ENCODE assay signal across 14 mouse cellular contexts in the genomic region with DNA sequence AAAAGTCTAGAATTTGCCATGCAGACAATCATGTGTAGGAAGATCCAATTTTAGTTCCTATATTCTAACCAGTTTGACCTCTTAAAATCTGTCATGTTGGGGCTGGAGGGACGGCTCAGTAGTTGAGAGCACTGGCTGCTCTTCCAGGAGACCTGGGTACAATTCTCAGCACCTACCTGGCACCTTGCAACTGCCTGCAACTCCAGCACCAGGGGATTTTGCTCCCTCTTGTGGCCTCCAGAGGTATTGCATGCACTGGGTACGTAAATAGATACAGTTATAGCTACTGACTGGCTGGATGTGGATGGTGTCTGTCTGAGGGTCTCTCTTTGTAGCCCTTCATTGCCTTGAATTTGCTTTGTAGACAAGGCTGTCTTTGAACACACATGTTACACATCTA. TPM values are rescaled to one million over a fixed set of nuclear protein-coding genes. Genes with fewer than 3 reads are reported as not detected.
DNase-seq lines count a peak whose midpoint lies in the region; ATAC-seq and TF ChIP-seq lines count a peak whose summit lies in the region.
"Had no signal": no experiment of that assay in that cellular context is flagged by ENCODE, and none has a peak within 500 bp of the region (broad histone marks: within the 10 kb centered on the region; RNA-seq: fewer than 3 reads in every experiment).

No protein-coding gene starts in this region.

- H3K27ac ChIP-seq in cerebellum, adult 2 months (ENCODE audit: insufficient read depth, low read length): no peak overlapping the region
- H3K27ac ChIP-seq: limb, embryonic 10.5 days; neural tube, embryonic 13.5 days had no signal

- no peaks in the 10 kb centered on the region for H3K27me3 ChIP-seq in cerebellum, adult 2 months (ENCODE audit: control insufficient read depth, insufficient read depth, low read length)
- no peaks in the 10 kb centered on the region for H3K27me3 ChIP-seq in G1E (ENCODE audit: insufficient read depth, low read length)
- H3K27me3 ChIP-seq: neural tube, embryonic 13.5 days had no signal

- peaks cover 56% of the 10 kb centered on the region for H3K9me3 ChIP-seq in G1E (replicated peaks)
- H3K9me3 ChIP-seq: limb, embryonic 10.5 days had no signal

- DNase-seq in cerebellum, adult 2 months: no peak
- no peak for DNase-seq in cerebellum, adult 8-10 months
- DNase-seq in lung, adult 2 months: no peak
- DNase-seq in lung, postnatal 36 days: no peak
- DNase-seq in G1E (ENCODE audit: low spot score): no peak
- DNase-seq in induced T-regulatory cell, adult 2 months (ENCODE audit: low read depth): peak; percentile 55
- DNase-seq in kidney, adult 11 months: no peak
- no peak for DNase-seq in urinary bladder, postnatal 10 days (ENCODE audit: low spot score)
- DNase-seq: adrenal gland, adult 2 months; cerebellum, postnatal 25 days; gastrocnemius, postnatal 36 days; kidney, postnatal 10 days had no signal

- no peak for ATAC-seq in G1E (ENCODE audit: extremely low read depth, insufficient number of reproducible peaks, low FRiP score, poor library complexity, severe bottlenecking)

- no peak for TF ChIP-seq POLR2A in cerebellum, adult 2 months (IDR thresholded peaks at IDR 0.05; ENCODE audit: borderline replicate concordance, insufficient read depth, low read length)
- TF ChIP-seq POLR2A in lung, adult 2 months (IDR thresholded peaks at IDR 0.05; ENCODE audit: borderline replicate concordance, extremely low read depth, low read depth, low read length): no peak

- no peak overlapping the region for H3K4me3 ChIP-seq in cerebellum, adult 2 months (replicated peaks; ENCODE audit: insufficient read depth, low read depth, low read length)
- H3K4me3 ChIP-seq in lung, adult 2 months (replicated peaks; ENCODE audit: extremely low read depth, low read depth, low read length): no peak overlapping the region
- H3K4me3 ChIP-seq in G1E (ENCODE audit: low read depth, low read length): no peak overlapping the region
- H3K4me3 ChIP-seq: limb, embryonic 10.5 days; neural tube, embryonic 13.5 days had no signal

- H3K36me3 ChIP-seq in G1E (replicated peaks): no peaks in the 10 kb centered on the region

- WGBS in cerebellum, adult 2 months: 98% methylated on average over 2 of the region's 2 CpGs
- 97% methylated on average over 2 of the region's 2 CpGs for WGBS in lung, adult 2 months

- peaks cover 10% of the 10 kb centered on the region for H3K4me1 ChIP-seq in cerebellum, adult 2 months (ENCODE audit: control insufficient read depth, insufficient read depth, low read length)
- peaks cover 3% of the 10 kb centered on the region for H3K4me1 ChIP-seq in lung, adult 2 months (ENCODE audit: control insufficient read depth, insufficient read depth, low read length)
- H3K4me1 ChIP-seq in G1E (ENCODE audit: insufficient read depth, low read depth, low read length): no peaks in the 10 kb centered on the region

- TF ChIP-seq CTCF in cerebellum, adult 2 months (IDR thresholded peaks at IDR 0.05; ENCODE audit: borderline replicate concordance, insufficient read depth, low read depth, low read length): peak; percentile 45; the same call in 1 of the 2 replicates
- TF ChIP-seq CTCF in lung, adult 2 months (IDR thresholded peaks at IDR 0.05; ENCODE audit: insufficient read depth, low read length): peak; percentile 51
- TF ChIP-seq CTCF in G1E (IDR thresholded peaks at IDR 0.05; ENCODE audit: low read depth, low read length): peak; percentile 71; the same call in 1 of the 2 replicates

RNA-seq across cellular contexts. Expression of gene Pde9a, which starts 43.4 kb away (rescaled TPM):
- 83.1 and 93.0 TPM in 2 replicates for polyA plus RNA-seq in cerebellum, adult 2 months (2012; rRNA removed)
- polyA plus RNA-seq in lung, adult 2 months (2012; rRNA removed): 83.6 and 99.1 TPM in 2 replicates
- total RNA-seq in G1E (2014; fragmentation: Nextera tagmentation) (not detected in 2 replicates), G1E (2017) (0.16 TPM in 1 of 2 replicates, not detected in the other)
- polyA plus RNA-seq in G1E (2012): not detected in 2 replicates

Comparison
In these comparisons a context has a peak if more than half of its experiments do, and no peak if none do; other contexts are left out.
1. RNA of gene Pde9a, which starts 43.4 kb away (polyA plus RNA-seq): 83.6 to 99.1 TPM in lung, adult 2 months and 83.1 to 93.0 TPM in cerebellum, adult 2 months; not detected in G1E; every median in the first group is over 10 times any median in the second.
2. Peak in every context shown above with its lines, with median percentiles within 50 percentile points of each other: CTCF ChIP-seq.